Mouse (Mus musculus) embryonic facial prominence, embryonic 13.5 days (tissue): ENCODE measurements around the gene Lamp1. TPM values are rescaled to one million over a fixed set of nuclear protein-coding genes. Genes with fewer than 3 reads are reported as not detected.
A peak's percentile ranks its signal among the peaks of the same experiment; 100 is the strongest.

Experiments
- ATAC-seq: fragments of 200-750 bp; cut with Nextera tagmentation; 2 replicates; pipeline ENCODE4 v1.8.0; 2017; ENCODE audit warnings: low read depth; ENCODE audit not compliant: insufficient number of reproducible peaks, insufficient read depth, low FRiP score, low TSS enrichment
- H3K27ac ChIP-seq: fragments of 300-500 bp; sonication (generic); 2 replicates; pipeline ENCODE4 v1.5.1; 2015; ENCODE audit warnings: moderate library complexity, mild to moderate bottlenecking, inconsistent platforms
- H3K27me3 ChIP-seq: fragments of 300-500 bp; sonication (generic); 2 replicates; pipeline ENCODE4 v1.6.1; 2015; ENCODE audit warnings: mild to moderate bottlenecking, inconsistent platforms
- H3K36me3 ChIP-seq: fragments of 300-500 bp; sonication (generic); 2 replicates; pipeline ENCODE4 v1.6.1; 2015; ENCODE audit warnings: mild to moderate bottlenecking, inconsistent platforms
- H3K4me1 ChIP-seq: fragments of 300-500 bp; sonication (generic); 2 replicates; pipeline ENCODE4 v1.6.1; 2015; ENCODE audit warnings: inconsistent platforms
- H3K4me2 ChIP-seq: fragments of 300-500 bp; sonication (generic); 2 replicates; pipeline ENCODE4 v1.6.1; 2015; ENCODE audit warnings: moderate library complexity, mild to moderate bottlenecking, inconsistent platforms
- H3K4me3 ChIP-seq: fragments of 300-500 bp; sonication (generic); 2 replicates; pipeline ENCODE4 v1.5.1; 2015; ENCODE audit warnings: mild to moderate bottlenecking, inconsistent platforms
- H3K9ac ChIP-seq: fragments of 300-500 bp; sonication (generic); 2 replicates; pipeline ENCODE4 v1.6.1; 2015; ENCODE audit warnings: mild to moderate bottlenecking, inconsistent platforms
- H3K9me3 ChIP-seq: fragments of 300-500 bp; sonication (generic); 2 replicates; pipeline ENCODE4 v1.6.1; 2016; ENCODE audit warnings: inconsistent platforms
- WGBS: fragments of 180-500 bp; shearing (Covaris S2); methylation state at CpG from one replicate; pipeline ENCODE4 v1.1.7; 2015; ENCODE audit warnings: mixed read lengths; 5-methylcytosine and 5-hydroxymethylcytosine counted together
- polyA plus RNA-seq: library from polyadenylated mRNA; unstranded; fragments of >200 nt; fragmentation: Nextera tagmentation; extraction: Ambion mirVana; gene quantifications from 2 replicates; pipeline ENCODE4 v1.2.1, GENCODE M21; 2015

The Lamp1 gene
- polyA plus RNA-seq, 1 experiment from 2014 or later: 259 TPM

DNA sequence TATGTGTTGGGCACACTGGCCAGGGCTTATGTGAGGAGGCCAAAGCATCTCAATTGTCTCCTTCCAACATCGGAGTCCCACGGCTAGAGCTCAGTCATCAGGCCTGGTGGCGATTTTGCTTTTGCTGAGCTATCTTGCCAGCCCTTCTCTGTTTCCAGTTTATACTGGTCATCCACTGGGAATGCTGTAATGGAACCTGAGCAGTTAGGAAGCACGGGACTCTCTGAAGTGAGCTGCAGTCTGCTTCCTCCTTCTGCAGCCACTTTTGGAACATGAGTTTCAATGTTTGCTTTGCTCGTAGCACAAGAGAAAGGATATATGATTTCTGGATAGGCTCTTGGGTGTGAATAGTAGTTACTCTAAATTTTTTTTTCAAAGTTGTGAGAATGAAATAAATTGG lies 5.4 kb downstream of the Lamp1 start:
- H3K4me1 ChIP-seq: peaks cover 8% of the 10 kb centered on the region
- no peak overlapping the region for H3K4me2 ChIP-seq
- H3K9me3 ChIP-seq: no peaks in the 10 kb centered on the region
- no peaks in the 10 kb centered on the region for H3K27me3 ChIP-seq
- H3K4me3 ChIP-seq: no peak overlapping the region
- 88% methylated on average over 5 of the region's 5 CpGs for WGBS
- no peak overlapping the region for H3K27ac ChIP-seq
- H3K9ac ChIP-seq: no peak overlapping the region
- no peak for ATAC-seq
- peaks cover 39% of the 10 kb centered on the region for H3K36me3 ChIP-seq

DNA sequence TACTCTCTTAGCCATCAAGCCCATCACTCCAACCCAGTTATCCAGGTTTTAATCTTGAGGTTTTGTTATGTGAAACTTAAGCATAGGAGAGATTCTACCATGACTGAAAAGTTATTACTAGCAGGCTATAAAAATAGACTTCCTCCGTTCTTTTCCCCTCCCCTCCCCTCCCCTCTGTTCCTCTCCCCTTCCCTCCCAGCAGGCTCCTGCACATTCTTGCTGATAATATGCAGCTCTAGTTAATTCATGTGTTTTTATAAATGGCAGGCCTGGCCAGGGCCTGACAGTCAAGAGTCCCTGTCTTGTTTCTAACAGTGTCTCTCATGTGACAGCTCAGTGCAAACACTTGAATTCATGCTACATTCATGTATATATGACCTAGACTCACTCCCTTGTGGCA lies 11.5 kb downstream of the Lamp1 start:
- Histone ChIP-seq H3K27me3 (no peaks in the 10 kb centered on the region), H3K9me3 (no peaks in the 10 kb centered on the region), H3K4me3 (no peak overlapping the region), H3K4me2 (no peak overlapping the region), H3K27ac (no peak overlapping the region), H3K36me3 (peaks cover 99% of the 10 kb centered on the region), H3K4me1 (no peaks in the 10 kb centered on the region), H3K9ac (no peak overlapping the region)
- no peak for ATAC-seq
- 48% methylated on average over 1 of the region's 1 CpGs for WGBS

DNA sequence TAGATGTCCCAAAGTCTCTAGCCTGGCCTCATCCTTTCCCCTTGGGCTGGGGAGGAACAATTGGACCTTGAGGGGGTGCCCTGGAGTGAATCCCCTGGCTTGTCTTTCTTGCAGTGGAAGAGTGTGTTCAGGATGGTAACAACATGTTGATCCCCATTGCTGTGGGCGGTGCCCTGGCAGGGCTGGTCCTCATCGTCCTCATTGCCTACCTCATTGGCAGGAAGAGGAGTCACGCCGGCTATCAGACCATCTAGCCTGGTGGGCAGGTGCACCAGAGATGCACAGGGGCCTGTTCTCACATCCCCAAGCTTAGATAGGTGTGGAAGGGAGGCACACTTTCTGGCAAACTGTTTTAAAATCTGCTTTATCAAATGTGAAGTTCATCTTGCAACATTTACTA lies 15.3 kb downstream of the Lamp1 start:
- Histone ChIP-seq H3K9me3 (no peaks in the 10 kb centered on the region), H3K9ac (no peak overlapping the region), H3K4me2 (no peak overlapping the region), H3K4me1 (no peaks in the 10 kb centered on the region), H3K27ac (no peak overlapping the region), H3K4me3 (no peak overlapping the region), H3K36me3 (peaks cover 93% of the 10 kb centered on the region), H3K27me3 (no peaks in the 10 kb centered on the region)
- 90% methylated on average over 4 of the region's 4 CpGs for WGBS
- no peak for ATAC-seq

DNA sequence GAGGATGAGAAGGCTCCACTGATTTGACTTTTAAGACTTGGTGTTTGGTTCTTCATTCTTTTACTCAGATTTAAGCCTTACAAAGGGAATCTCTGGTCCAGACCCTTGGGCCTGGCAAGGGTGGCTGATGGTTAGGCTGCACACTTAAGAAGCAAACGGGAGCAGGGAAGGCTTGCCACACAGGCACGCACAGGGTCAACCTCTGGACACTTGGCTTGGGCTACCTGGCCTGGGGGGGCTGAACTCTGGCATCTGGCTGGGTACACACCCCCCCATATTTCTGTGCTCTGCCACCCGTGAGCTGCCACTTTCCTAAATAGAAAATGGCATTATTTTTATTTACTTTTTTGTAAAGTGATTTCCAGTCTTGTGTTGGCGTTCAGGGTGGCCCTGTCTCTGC lies 15.8 kb downstream of the Lamp1 start:
- no peaks in the 10 kb centered on the region for H3K4me1 ChIP-seq
- no peaks in the 10 kb centered on the region for H3K9me3 ChIP-seq
- no peak for ATAC-seq
- H3K27me3 ChIP-seq: no peaks in the 10 kb centered on the region
- no peak overlapping the region for H3K4me3 ChIP-seq
- peaks cover 88% of the 10 kb centered on the region for H3K36me3 ChIP-seq
- H3K27ac ChIP-seq: no peak overlapping the region
- no peak overlapping the region for H3K9ac ChIP-seq
- H3K4me2 ChIP-seq: no peak overlapping the region
- WGBS: 85% methylated on average over 4 of the region's 4 CpGs

DNA sequence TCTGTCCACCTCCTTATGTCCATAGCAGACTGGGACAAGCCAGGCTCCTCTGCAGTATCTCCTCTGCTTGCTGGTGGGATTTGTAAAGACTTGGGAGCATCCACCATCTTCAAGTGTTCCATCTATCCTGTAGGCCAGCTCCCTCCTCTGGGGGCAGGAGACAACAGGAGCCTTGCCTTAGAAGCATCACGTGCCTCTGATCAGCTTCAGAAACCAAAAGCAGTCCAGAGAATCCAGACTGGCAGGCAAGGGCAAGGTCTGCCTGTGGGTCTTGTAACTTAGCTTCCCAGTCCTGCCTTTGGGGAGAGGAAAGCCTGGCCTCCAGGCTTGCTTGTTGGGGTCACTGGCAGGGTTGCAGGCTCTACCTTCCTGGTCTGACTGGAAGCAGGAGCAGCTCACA lies 16.7 kb downstream of the Lamp1 start:
- WGBS: 85% methylated on average over 1 of the region's 1 CpGs
- Histone ChIP-seq H3K4me3 (no peak overlapping the region), H3K9ac (no peak overlapping the region), H3K4me2 (no peak overlapping the region), H3K27me3 (no peaks in the 10 kb centered on the region), H3K9me3 (no peaks in the 10 kb centered on the region), H3K36me3 (peaks cover 80% of the 10 kb centered on the region), H3K4me1 (no peaks in the 10 kb centered on the region), H3K27ac (no peak overlapping the region)
- no peak for ATAC-seq

DNA sequence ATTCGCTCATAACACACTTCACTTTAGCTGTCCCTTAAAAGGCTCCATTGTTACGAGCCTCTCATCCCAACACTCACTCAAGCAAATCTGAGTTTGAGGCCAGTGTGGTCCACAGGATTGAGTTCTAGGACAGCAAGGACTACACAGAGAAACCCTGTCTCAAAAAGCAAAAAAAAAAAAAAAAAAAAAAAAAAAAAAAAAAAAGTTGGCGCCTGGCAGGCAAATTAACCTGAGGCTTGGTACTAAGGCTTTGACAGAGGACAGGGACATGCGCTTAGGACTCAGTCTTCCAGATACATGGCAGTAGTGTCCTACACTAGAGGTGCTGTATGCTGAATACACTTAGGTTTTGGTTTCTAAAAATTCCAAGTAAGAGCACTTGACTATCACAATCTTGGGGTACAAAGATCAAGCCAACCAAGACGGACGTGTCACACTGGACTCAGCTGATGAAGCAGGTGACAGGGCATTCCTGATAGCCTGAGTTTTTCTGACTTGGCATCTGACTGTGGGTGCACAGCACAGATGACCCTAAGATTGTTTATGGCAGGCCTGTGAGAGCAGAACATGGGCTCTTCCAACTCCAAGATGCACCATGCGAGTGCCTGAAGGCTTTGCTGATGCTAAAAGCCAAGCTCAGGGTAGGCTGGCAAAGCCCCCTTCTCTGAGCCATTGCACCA lies 18.4 kb downstream of the Lamp1 start:
- ATAC-seq: no peak
- peaks cover 66% of the 10 kb centered on the region for H3K36me3 ChIP-seq

DNA sequence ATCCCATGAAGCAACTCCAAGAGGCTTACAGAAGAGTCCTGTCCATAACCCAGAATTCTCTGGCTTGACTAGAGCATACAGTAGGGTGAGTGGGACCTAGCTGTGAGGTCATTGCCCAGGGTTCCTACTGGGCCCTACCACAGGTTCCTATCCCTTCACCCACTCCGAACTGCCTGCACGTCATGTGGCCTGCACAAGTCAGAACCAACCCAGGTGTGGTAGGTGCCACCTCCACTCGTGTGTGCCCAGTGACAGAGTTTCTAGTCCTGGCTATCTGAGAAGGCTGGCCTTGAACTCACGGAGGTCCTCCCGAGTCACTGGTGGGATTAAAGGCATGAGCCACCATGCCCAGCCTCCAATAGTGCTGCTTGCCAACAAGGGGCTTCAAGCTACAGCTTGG lies 19.2 kb downstream of the Lamp1 start:
- H3K4me1 ChIP-seq: no peaks in the 10 kb centered on the region
- H3K9me3 ChIP-seq: no peaks in the 10 kb centered on the region
- H3K4me2 ChIP-seq: no peak overlapping the region
- H3K27me3 ChIP-seq: no peaks in the 10 kb centered on the region
- peaks cover 61% of the 10 kb centered on the region for H3K36me3 ChIP-seq
- no peak overlapping the region for H3K4me3 ChIP-seq
- no peak for ATAC-seq
- H3K27ac ChIP-seq: no peak overlapping the region
- no peak overlapping the region for H3K9ac ChIP-seq
- WGBS: 92% methylated on average over 5 of the region's 5 CpGs

More for the DNA sequence above, 18.4 kb downstream of the Lamp1 start:
- Histone ChIP-seq H3K4me3 (no peak overlapping the region), H3K4me1 (no peaks in the 10 kb centered on the region), H3K9me3 (no peaks in the 10 kb centered on the region), H3K27me3 (no peaks in the 10 kb centered on the region), H3K27ac (no peak overlapping the region), H3K9ac (no peak overlapping the region), H3K4me2 (no peak overlapping the region)
- 88% methylated on average over 7 of the region's 7 CpGs for WGBS

DNA sequence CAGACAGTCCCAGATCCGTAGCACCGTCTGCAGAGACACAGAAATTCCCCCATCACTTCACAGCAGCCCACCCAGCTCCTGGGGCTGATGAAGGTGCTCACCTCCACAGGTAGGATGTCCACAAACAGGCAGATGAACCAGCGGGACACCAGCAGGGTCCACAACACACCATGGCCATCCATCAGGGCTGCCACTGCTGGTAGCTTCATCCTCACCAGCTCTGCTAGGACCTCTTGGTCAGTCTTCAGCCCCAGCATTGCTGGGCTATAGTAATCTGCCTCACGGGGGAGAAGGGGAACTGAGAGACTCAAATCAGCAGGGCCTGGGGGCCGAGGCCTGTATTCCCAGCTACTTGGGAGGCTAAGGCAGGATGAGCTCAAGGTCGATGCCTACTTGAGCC lies 20.5 kb downstream of the Lamp1 start:
- no peak for ATAC-seq
- Histone ChIP-seq H3K4me2 (no peak overlapping the region), H3K9ac (0 out of 2 replicates have a peak overlapping the region, but pooled peaks have one; percentile 49), H3K4me3 (no peak overlapping the region), H3K27me3 (no peaks in the 10 kb centered on the region), H3K4me1 (no peaks in the 10 kb centered on the region), H3K9me3 (no peaks in the 10 kb centered on the region), H3K36me3 (peaks cover 51% of the 10 kb centered on the region), H3K27ac (no peak overlapping the region; the same call in 1 of the 2 replicates)
- WGBS: 64% methylated on average over 6 of the region's 6 CpGs

DNA sequence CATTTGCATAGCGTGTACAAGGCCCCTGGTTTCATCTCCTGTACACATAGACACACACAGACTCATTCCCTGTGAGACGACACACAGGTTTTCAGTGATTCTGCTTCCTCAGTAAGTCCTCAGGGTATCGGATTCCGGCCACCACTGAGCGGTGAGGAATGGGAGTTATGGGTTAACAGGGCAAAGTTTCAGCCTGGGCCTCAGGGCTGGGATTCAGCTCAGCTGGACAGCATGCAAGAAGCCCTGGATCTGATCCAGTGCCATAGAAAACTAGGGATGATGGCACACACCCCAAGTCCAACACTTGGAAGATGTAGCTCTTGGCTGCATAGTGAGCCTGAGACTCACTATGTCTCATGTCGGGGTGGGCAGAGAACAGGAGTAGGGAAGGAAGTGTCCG lies 21.0 kb downstream of the Lamp1 start:
- Histone ChIP-seq H3K27ac (no peak overlapping the region), H3K36me3 (peaks cover 49% of the 10 kb centered on the region), H3K4me3 (no peak overlapping the region), H3K4me2 (no peak overlapping the region), H3K27me3 (no peaks in the 10 kb centered on the region), H3K9ac (0 out of 2 replicates have a peak overlapping the region, but pooled peaks have one; percentile 49), H3K4me1 (no peaks in the 10 kb centered on the region), H3K9me3 (no peaks in the 10 kb centered on the region)
- no peak for ATAC-seq
- 68% methylated on average over 7 of the region's 7 CpGs for WGBS

DNA sequence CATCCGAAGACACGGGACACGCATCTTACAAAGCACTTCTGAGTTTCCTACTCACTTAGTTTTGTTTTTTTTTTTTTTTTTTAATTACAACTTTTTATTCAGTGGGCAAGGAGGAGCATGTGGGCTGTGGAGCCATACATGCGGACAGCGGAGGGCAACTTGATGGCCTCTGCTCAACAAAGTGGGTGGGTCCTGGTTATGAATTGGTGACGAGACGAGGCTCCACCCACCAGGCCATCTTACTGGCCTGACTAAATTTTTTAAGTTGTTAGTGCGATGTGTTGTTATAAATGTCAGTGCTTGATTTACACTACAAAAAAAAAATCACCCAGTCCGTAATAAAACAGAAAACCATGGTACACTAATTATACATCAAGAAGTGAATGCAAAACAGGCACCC lies 21.4 kb downstream of the Lamp1 start:
- no peak overlapping the region for H3K27ac ChIP-seq
- H3K9ac ChIP-seq: no peak overlapping the region
- no peaks in the 10 kb centered on the region for H3K4me1 ChIP-seq
- H3K36me3 ChIP-seq: peaks cover 44% of the 10 kb centered on the region
- H3K4me2 ChIP-seq: no peak overlapping the region
- H3K4me3 ChIP-seq: no peak overlapping the region
- no peak for ATAC-seq
- 83% methylated on average over 9 of the region's 9 CpGs for WGBS
- no peaks in the 10 kb centered on the region for H3K27me3 ChIP-seq
- H3K9me3 ChIP-seq: no peaks in the 10 kb centered on the region

DNA sequence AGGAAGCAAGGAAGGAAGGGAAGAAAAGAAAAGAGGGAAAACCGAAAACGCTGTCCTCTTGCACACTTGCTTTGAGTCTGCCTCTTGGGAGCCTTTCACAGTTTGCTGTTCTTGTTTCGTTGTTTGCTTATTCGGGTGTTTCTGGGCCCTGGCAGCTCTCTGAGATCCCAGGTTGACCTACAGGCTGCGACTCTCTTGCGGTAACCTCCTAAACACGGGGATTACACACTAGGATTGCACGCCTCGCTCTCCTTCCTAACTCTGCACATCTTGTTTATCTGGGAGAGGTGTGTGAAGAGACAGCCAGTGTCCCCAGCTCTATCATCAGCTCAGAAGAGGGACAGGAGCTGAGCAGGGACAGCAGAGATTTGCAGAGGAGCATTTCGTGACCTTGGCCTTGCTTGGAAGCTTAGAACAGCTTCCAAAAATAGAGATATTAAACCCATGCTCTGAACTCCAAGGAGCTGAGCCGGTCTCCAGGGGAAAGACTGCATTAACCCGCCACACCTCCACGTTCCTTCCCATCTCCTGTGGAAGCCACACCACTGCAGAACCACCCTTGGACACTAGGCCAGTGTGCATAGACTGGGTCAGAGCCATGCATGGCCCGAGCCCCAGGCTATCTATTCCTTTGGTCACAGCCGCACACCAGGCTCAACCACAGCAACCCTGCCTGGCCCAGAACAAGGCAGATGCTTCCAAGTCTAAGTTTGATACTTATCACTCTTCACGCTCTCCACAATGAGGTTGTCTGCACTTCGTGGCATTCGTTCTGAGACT lies 22.1 kb downstream of the Lamp1 start:
- Histone ChIP-seq H3K4me2 (no peak overlapping the region), H3K9ac (no peak overlapping the region), H3K9me3 (no peaks in the 10 kb centered on the region), H3K4me3 (no peak overlapping the region), H3K4me1 (no peaks in the 10 kb centered on the region), H3K36me3 (peaks cover 37% of the 10 kb centered on the region), H3K27ac (no peak overlapping the region), H3K27me3 (no peaks in the 10 kb centered on the region)
- 82% methylated on average over 18 of the region's 18 CpGs for WGBS
- no peak for ATAC-seq

DNA sequence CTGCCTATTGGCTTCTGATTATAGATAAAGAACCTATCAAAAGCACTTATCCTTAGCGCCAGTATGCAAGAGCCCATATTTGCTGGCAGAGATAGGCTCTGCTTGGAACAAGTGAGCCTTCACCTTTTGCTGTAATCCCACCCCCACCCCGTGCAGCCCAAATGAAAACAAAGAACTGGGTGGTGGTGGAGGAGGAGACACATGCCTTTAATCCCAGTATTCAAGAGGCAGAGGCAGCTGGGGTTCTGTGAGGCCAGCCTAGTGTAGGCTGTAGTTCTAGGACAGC lies 22.7 kb downstream of the Lamp1 start:
- no peak overlapping the region for H3K4me3 ChIP-seq
- no peaks in the 10 kb centered on the region for H3K9me3 ChIP-seq
- H3K4me2 ChIP-seq: no peak overlapping the region
- no peak overlapping the region for H3K9ac ChIP-seq
- H3K27me3 ChIP-seq: no peaks in the 10 kb centered on the region
- no peak for ATAC-seq
- H3K4me1 ChIP-seq: no peaks in the 10 kb centered on the region
- no peak overlapping the region for H3K27ac ChIP-seq
- 62% methylated on average over 2 of the region's 2 CpGs for WGBS
- peaks cover 32% of the 10 kb centered on the region for H3K36me3 ChIP-seq
